Mouse (Mus musculus): ENCODE measurements around the gene Padi1. TPM values are rescaled to one million over a fixed set of nuclear protein-coding genes. Genes with fewer than 3 reads are reported as not detected.
A peak's percentile ranks its signal among the peaks of the same experiment; 100 is the strongest.

The Padi1 gene
- polyA plus RNA-seq, 1 experiment from 2014 or later, result 0.11 TPM

DNA sequence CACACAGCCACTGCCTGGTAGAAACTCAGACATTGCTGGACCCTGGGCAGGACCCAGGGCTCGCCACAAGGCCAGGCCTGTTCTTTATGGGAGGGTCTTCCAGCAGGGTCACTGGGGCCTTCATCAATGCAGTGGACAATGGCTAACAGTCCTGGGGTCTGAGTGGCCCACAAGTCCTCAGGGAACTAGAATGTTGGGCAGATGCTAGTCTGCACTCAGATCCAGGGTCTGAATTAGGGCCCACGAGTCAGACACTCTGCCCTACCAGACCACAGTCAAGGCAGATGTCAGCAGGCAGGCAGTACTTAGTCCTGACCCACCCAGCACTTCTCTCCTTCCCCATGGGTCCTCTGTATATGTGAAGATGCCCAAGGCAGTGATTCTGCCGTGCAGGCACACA, 25.8 kb upstream of the Padi1 start:
- Histone ChIP-seq H3K4me3 (ENCODE audit: low read depth, low read length) (no peak overlapping the region), H3K9me3 (ENCODE audit: control insufficient read depth, low read length) (no peaks in the 10 kb centered on the region), H3K4me2 (no peak overlapping the region), H3K4me1 (replicated peaks; ENCODE audit: control insufficient read depth, insufficient read depth, low read length) (peaks cover 8% of the 10 kb centered on the region; the same call in 1 of the 2 replicates), H3K9ac (ENCODE audit: low read depth, low read length) (no peak overlapping the region), H3K36me3 (ENCODE audit: control insufficient read depth, insufficient read depth, low read length) (no peaks in the 10 kb centered on the region), H3K27me3 (replicated peaks; ENCODE audit: control insufficient read depth, insufficient read depth, low read length) (peaks cover 8% of the 10 kb centered on the region), H3K27ac (ENCODE audit: low read depth, low read length) (no peak overlapping the region)
- DNase-seq (ENCODE audit: low spot score), result no peak
- ATAC-seq (replicated peaks; ENCODE audit: low FRiP score), result no peak
- WGBS, result 75% methylated on average over 3 of the region's 3 CpGs

DNA sequence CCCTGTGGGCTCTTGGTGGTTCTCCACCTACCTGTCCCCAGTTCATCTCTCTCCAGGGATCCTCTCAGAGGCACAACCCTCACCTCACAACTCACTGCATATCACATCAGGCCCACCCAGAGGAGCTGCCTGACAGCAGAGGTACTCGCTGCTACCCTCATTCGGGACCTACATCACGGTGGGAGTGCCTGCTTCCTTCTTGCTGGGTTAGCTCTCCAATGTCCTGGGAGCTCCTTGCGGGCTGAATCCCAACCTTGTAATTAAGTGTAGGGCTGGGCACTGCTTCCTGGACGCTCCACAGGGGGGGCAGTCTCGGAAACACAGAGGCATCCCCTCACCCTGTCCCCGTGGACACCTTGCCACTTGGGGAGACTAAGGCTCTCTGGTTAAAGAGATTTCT, 25.3 kb upstream of the Padi1 start:
- H3K4me1 ChIP-seq (replicated peaks; ENCODE audit: control insufficient read depth, insufficient read depth, low read length), result peaks cover 8% of the 10 kb centered on the region; the same call in 1 of the 2 replicates
- no peak overlapping the region for H3K9ac ChIP-seq (ENCODE audit: low read depth, low read length)
- H3K9me3 ChIP-seq (ENCODE audit: control insufficient read depth, low read length), result no peaks in the 10 kb centered on the region
- ATAC-seq (replicated peaks; ENCODE audit: low FRiP score) (no peak), DNase-seq (ENCODE audit: low spot score) (no peak)
- no peaks in the 10 kb centered on the region for H3K36me3 ChIP-seq (ENCODE audit: control insufficient read depth, insufficient read depth, low read length)
- WGBS, result 77% methylated on average over 7 of the region's 7 CpGs
- no peak overlapping the region for H3K27ac ChIP-seq (ENCODE audit: low read depth, low read length)
- H3K27me3 ChIP-seq (replicated peaks; ENCODE audit: control insufficient read depth, insufficient read depth, low read length), result peaks cover 8% of the 10 kb centered on the region
- H3K4me3 ChIP-seq (ENCODE audit: low read depth, low read length), result no peak overlapping the region
- no peak overlapping the region for H3K4me2 ChIP-seq

DNA sequence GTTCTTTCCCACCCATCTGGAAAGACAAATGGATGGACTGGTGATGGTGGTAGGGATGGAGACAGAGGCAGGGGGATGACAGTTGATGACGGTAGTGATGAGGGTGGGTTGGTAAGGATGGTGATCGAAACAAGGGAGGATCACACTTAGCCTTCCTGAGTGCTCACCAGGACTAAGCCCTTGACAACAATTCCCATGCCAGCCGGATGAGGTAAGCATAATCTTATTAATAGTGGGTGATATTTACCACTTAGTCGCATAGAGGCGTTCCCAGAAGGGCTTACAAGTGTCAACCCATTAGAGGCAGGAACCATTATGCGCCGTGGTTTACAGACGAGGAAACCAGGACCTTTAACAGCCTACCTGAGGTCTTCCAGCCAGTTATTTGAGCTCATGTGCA, 24.4 kb upstream of the Padi1 start:
- Histone ChIP-seq H3K4me3 (ENCODE audit: low read depth, low read length) (no peak overlapping the region), H3K36me3 (ENCODE audit: control insufficient read depth, insufficient read depth, low read length) (no peaks in the 10 kb centered on the region), H3K9me3 (ENCODE audit: control insufficient read depth, low read length) (no peaks in the 10 kb centered on the region), H3K27me3 (replicated peaks; ENCODE audit: control insufficient read depth, insufficient read depth, low read length) (peaks cover 8% of the 10 kb centered on the region), H3K27ac (ENCODE audit: low read depth, low read length) (no peak overlapping the region), H3K4me2 (no peak overlapping the region), H3K9ac (ENCODE audit: low read depth, low read length) (no peak overlapping the region), H3K4me1 (replicated peaks; ENCODE audit: control insufficient read depth, insufficient read depth, low read length) (peaks cover 8% of the 10 kb centered on the region; the same call in 1 of the 2 replicates)
- DNase-seq (ENCODE audit: low spot score) (no peak), ATAC-seq (replicated peaks; ENCODE audit: low FRiP score) (no peak)
- WGBS, result 77% methylated on average over 8 of the region's 8 CpGs

DNA sequence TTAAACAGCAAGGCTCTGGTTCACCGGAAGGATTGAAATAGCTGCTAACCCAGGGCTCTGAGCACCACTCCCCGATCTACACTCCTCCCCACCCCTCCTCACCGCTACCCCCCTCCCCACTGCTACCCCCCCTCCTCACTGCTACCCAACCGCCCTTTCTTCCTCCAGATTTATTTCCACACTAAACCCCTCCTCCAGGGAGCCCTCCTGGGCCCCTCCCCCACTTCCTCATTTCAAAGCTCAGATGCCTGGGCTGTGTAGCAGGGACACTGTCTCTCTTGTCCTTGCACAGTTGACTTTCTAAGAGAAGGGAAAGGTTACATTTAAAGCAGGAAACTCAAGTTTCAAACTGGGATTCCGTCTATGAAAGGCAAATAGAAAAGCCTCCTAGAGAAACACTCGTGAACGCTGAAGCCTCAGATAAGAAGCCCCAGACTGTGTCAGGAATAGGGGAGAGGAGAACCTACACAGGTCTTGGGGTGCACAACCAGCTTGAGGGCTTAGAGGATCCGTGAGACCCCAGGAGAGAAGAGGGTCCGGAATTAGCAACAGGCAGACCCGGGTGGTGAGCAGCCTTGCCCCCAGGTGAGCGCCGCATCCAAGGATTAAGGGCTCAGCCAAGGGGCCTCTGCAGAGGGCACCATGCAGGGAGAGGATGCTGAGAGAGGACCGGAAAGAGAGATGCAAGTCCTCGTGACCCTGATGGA, 23.1 kb upstream of the Padi1 start:
- DNase-seq (ENCODE audit: low spot score) (no peak), ATAC-seq (replicated peaks; ENCODE audit: low FRiP score) (no peak)
- Histone ChIP-seq H3K9me3 (ENCODE audit: control insufficient read depth, low read length) (no peaks in the 10 kb centered on the region), H3K9ac (ENCODE audit: low read depth, low read length) (no peak overlapping the region), H3K27me3 (replicated peaks; ENCODE audit: control insufficient read depth, insufficient read depth, low read length) (peaks cover 8% of the 10 kb centered on the region), H3K27ac (ENCODE audit: low read depth, low read length) (no peak overlapping the region), H3K4me3 (ENCODE audit: low read depth, low read length) (no peak overlapping the region), H3K36me3 (ENCODE audit: control insufficient read depth, insufficient read depth, low read length) (no peaks in the 10 kb centered on the region), H3K4me2 (no peak overlapping the region; the same call in 1 of the 2 replicates), H3K4me1 (replicated peaks; ENCODE audit: control insufficient read depth, insufficient read depth, low read length) (peaks cover 8% of the 10 kb centered on the region; the same call in 1 of the 2 replicates)
- 4% methylated on average over 14 of the region's 14 CpGs for WGBS

DNA sequence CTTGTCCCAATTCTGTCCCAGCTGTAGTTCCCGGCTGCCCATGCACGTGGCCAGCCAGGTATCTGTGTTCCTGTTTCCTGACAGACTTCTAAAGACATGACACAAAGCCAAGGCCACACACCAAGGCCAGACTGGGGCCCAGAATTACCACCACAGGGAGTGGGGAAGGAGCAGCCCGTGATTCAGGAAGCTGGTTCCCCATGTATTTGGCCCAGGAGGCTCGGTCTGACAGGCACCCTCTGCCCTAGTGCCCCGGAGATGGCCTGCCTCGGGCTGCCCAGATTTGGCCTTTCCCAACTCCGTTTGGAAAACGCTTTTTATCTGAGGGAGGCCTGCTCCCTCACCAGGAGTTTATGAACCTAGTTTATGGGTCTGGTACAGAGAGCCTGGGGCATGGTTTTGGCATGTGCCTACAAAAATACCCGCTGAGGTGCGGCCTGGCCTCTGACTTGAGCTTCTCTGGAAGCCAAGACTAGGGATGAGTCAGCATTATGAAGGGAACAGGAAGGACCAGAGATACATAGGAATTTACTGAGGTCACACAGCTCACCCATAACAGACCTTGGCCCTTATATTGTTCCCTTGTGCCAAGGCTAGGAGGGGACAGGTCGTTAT, 16.6 kb upstream of the Padi1 start:
- H3K9me3 ChIP-seq (ENCODE audit: control insufficient read depth, low read length), result no peaks in the 10 kb centered on the region
- H3K4me3 ChIP-seq (ENCODE audit: low read depth, low read length), result no peak overlapping the region
- H3K9ac ChIP-seq (ENCODE audit: low read depth, low read length), result no peak overlapping the region
- no peaks in the 10 kb centered on the region for H3K36me3 ChIP-seq (ENCODE audit: control insufficient read depth, insufficient read depth, low read length)
- WGBS, result 80% methylated on average over 11 of the region's 11 CpGs
- H3K27ac ChIP-seq (ENCODE audit: low read depth, low read length), result no peak overlapping the region
- ATAC-seq (replicated peaks; ENCODE audit: low FRiP score) (no peak), DNase-seq (ENCODE audit: low spot score) (no peak)
- peaks cover 20% of the 10 kb centered on the region for H3K4me1 ChIP-seq (replicated peaks; ENCODE audit: control insufficient read depth, insufficient read depth, low read length)
- H3K27me3 ChIP-seq (replicated peaks; ENCODE audit: control insufficient read depth, insufficient read depth, low read length), result no peaks in the 10 kb centered on the region; the same call in 1 of the 2 replicates
- H3K4me2 ChIP-seq, result no peak overlapping the region

DNA sequence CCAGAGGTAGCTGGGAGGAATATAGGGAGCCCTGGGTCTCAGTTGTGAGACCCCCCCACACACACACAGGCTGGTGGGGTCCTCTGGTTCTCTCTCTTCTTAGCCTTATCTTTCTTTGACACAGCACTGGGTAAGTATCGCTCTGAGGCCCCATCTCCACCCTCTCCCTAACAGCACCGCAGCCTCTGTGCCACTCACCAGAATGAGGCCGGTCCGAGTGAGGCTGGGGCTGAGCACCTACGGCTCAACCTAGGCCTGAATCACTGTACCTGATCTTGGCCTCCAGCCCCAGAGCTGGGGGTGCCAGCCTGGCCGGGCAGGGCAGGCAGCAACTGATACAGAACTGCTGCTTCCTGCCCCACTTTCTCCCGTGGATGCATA, 15.2 kb upstream of the Padi1 start:
- H3K9me3 ChIP-seq (ENCODE audit: control insufficient read depth, low read length), result no peaks in the 10 kb centered on the region
- ATAC-seq (replicated peaks; ENCODE audit: low FRiP score) (peak; percentile 91), DNase-seq (ENCODE audit: low spot score) (peak; percentile 46)
- H3K4me2 ChIP-seq, result peak overlapping the region; percentile 59
- peak overlapping the region; percentile 14; the same call in 1 of the 2 replicates for H3K4me3 ChIP-seq (ENCODE audit: low read depth, low read length)
- peak overlapping the region; percentile 88 for H3K27ac ChIP-seq (ENCODE audit: low read depth, low read length)
- no peaks in the 10 kb centered on the region for H3K36me3 ChIP-seq (ENCODE audit: control insufficient read depth, insufficient read depth, low read length)
- H3K9ac ChIP-seq (ENCODE audit: low read depth, low read length), result peak overlapping the region; percentile 53; the same call in 1 of the 2 replicates
- H3K4me1 ChIP-seq (replicated peaks; ENCODE audit: control insufficient read depth, insufficient read depth, low read length), result peaks cover 20% of the 10 kb centered on the region
- no peaks in the 10 kb centered on the region; the same call in 1 of the 2 replicates for H3K27me3 ChIP-seq (replicated peaks; ENCODE audit: control insufficient read depth, insufficient read depth, low read length)
- WGBS, result 52% methylated on average over 7 of the region's 7 CpGs

DNA sequence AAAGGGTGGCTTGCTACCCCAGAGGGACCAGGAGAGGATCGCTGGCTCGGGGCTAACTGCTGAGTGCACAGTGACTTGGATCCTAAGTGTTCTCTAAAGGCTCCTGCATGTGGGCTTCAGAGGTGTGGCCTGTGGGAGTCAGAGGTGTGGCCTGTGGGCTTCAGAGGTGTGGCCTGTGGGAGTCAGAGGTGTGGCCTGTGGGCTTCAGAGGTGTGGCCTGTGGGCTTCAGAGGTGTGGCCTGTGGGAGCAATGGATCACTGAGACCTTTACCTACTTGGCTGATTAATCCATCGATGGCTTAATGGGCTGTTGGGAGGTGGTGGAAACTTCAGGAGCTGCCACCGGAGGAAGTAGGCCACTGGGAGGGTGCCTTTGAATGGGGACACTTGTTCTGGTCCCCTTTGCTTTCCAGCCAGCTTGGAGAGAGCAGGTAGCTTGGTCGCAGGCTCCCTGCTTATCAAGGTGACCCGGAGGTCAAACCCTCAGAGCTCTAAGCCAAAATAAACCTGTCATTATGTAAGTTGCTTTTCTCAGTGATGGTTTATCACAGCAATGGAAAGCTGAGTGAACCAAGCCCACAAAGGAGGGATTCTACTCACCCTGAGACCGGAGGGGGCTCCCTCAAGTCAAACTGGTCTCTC, 14.7 kb upstream of the Padi1 start:
- Histone ChIP-seq H3K9ac (ENCODE audit: low read depth, low read length) (no peak overlapping the region; the same call in 1 of the 2 replicates), H3K4me2 (peak overlapping the region; percentile 59), H3K36me3 (ENCODE audit: control insufficient read depth, insufficient read depth, low read length) (no peaks in the 10 kb centered on the region), H3K27me3 (replicated peaks; ENCODE audit: control insufficient read depth, insufficient read depth, low read length) (no peaks in the 10 kb centered on the region; the same call in 1 of the 2 replicates), H3K4me3 (ENCODE audit: low read depth, low read length) (peak overlapping the region; percentile 14; the same call in 1 of the 2 replicates), H3K27ac (ENCODE audit: low read depth, low read length) (peak overlapping the region; percentile 88), H3K9me3 (ENCODE audit: control insufficient read depth, low read length) (no peaks in the 10 kb centered on the region), H3K4me1 (replicated peaks; ENCODE audit: control insufficient read depth, insufficient read depth, low read length) (peaks cover 20% of the 10 kb centered on the region)
- 33% methylated on average over 7 of the region's 7 CpGs for WGBS
- ATAC-seq (replicated peaks; ENCODE audit: low FRiP score) (peak; percentile 77), DNase-seq (ENCODE audit: low spot score) (no peak)

DNA sequence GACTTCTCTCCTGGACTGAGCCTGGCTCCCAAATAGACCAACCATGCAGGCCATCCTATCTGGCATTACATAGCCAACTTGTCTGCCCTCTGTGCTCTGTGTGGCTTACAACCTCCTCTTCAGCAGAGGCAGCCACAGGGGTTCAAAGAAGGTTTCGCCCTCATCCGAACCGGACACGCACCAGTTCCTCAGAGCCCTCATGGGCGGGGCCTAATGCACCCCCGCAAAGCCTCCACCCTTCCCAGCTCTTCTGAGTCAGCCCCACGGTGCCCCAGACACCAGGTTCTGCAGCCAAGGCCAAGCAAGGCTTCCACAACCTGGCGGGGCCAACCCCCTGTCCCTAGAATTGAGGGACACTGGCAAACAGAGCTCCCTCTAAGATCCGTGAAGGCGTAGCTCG, 13.7 kb upstream of the Padi1 start:
- no peaks in the 10 kb centered on the region for H3K9me3 ChIP-seq (ENCODE audit: control insufficient read depth, low read length)
- no peak for ATAC-seq (replicated peaks; ENCODE audit: low FRiP score)
- WGBS, result 75% methylated on average over 11 of the region's 11 CpGs
- H3K36me3 ChIP-seq (ENCODE audit: control insufficient read depth, insufficient read depth, low read length), result no peaks in the 10 kb centered on the region
- no peaks in the 10 kb centered on the region for H3K27me3 ChIP-seq (replicated peaks; ENCODE audit: control insufficient read depth, insufficient read depth, low read length)
- H3K4me1 ChIP-seq (replicated peaks; ENCODE audit: control insufficient read depth, insufficient read depth, low read length), result peaks cover 27% of the 10 kb centered on the region
- DNase-seq (ENCODE audit: low spot score), result no peak
- H3K27ac ChIP-seq (ENCODE audit: low read depth, low read length), result peak overlapping the region; percentile 34; the same call in 1 of the 2 replicates
- 0 out of 2 replicates have a peak overlapping the region, but pooled peaks have one; percentile 17 for H3K9ac ChIP-seq (ENCODE audit: low read depth, low read length)
- H3K4me3 ChIP-seq (ENCODE audit: low read depth, low read length), result no peak overlapping the region
- no peak overlapping the region for H3K4me2 ChIP-seq
